19 mouse cellular contexts compared by ENCODE assay signal in the genomic region with DNA sequence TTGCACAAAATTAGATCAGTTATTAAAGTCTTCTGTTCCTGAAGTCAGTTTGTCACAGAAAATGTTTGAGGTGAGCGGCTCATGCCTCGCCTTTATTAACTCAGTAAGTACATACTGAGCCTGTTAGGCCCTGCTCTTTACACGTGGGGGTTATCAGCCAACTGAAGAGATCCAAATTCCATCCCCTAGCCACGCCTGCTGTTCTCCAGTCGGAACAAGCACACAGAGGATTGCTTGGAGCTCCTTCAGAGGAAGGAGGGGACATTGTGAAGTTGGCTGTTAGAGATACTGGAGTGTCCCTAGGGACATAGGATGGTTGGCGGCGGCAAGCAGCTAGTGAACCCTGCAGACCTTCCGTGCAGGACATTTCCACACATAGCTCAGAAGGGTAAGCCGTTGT. TPM values are rescaled to one million over a fixed set of nuclear protein-coding genes. Genes with fewer than 3 reads are reported as not detected.
DNase-seq lines count a peak whose midpoint lies in the region; ATAC-seq and TF ChIP-seq lines count a peak whose summit lies in the region.
"Had no signal": no experiment of that assay in that cellular context is flagged by ENCODE, and none has a peak within 500 bp of the region (broad histone marks: within the 10 kb centered on the region; RNA-seq: fewer than 3 reads in every experiment).

No protein-coding gene starts in this region.

- H3K4me2 ChIP-seq in embryonic facial prominence, embryonic 13.5 days: no peak overlapping the region
- no peak overlapping the region for H3K4me2 ChIP-seq in forebrain, embryonic 11.5 days (ENCODE audit: low read depth, low read length, severe bottlenecking)

- no peaks in the 10 kb centered on the region for H3K27me3 ChIP-seq in embryonic facial prominence, embryonic 13.5 days
- no peaks in the 10 kb centered on the region for H3K27me3 ChIP-seq in embryonic facial prominence, embryonic 10.5 days (replicated peaks; ENCODE audit: low read depth, poor library complexity, severe bottlenecking)
- H3K27me3 ChIP-seq in forebrain, embryonic 11.5 days (ENCODE audit: control insufficient read depth, insufficient read depth, low read length): no peaks in the 10 kb centered on the region
- H3K27me3 ChIP-seq in kidney, adult 2 months (replicated peaks; ENCODE audit: control insufficient read depth, insufficient read depth, low read length): no peaks in the 10 kb centered on the region
- H3K27me3 ChIP-seq: megakaryocyte, embryonic 14.5 days had no signal

- H3K4me1 ChIP-seq in embryonic facial prominence, embryonic 13.5 days: peaks cover 14% of the 10 kb centered on the region
- peaks cover 15% of the 10 kb centered on the region for H3K4me1 ChIP-seq in embryonic facial prominence, embryonic 10.5 days
- H3K4me1 ChIP-seq in forebrain, embryonic 11.5 days (replicated peaks; ENCODE audit: control insufficient read depth, insufficient read depth, low read length): no peaks in the 10 kb centered on the region; the same call in 1 of the 2 replicates
- H3K4me1 ChIP-seq in kidney, adult 2 months (ENCODE audit: control insufficient read depth, insufficient read depth, low read length): no peaks in the 10 kb centered on the region; the same call in 1 of the 2 replicates

- intact Hi-C loops in heart, postnatal 14 days (cut with DNase I): no loop called here

- no peak for TF ChIP-seq POLR2A in kidney, adult 2 months (IDR thresholded peaks at IDR 0.05; ENCODE audit: low read depth, low read length)

- no peak for ATAC-seq in embryonic facial prominence, embryonic 13.5 days (ENCODE audit: insufficient number of reproducible peaks, insufficient read depth, low FRiP score, low TSS enrichment, low read depth)
- no peak for ATAC-seq in forebrain, embryonic 11.5 days (replicated peaks; ENCODE audit: low FRiP score)
- ATAC-seq: activated CD4-positive, CD25-positive, alpha-beta regulatory T cell, adult 4 months had no signal

- WGBS in embryonic facial prominence, embryonic 13.5 days: 73% methylated on average over 9 of the region's 9 CpGs
- WGBS in embryonic facial prominence, embryonic 10.5 days: 85% methylated on average over 9 of the region's 9 CpGs
- 83% methylated on average over 9 of the region's 9 CpGs for WGBS in forebrain, embryonic 11.5 days
- WGBS in kidney, adult 2 months: 79% methylated on average over 9 of the region's 9 CpGs

- peaks cover 30% of the 10 kb centered on the region for H3K36me3 ChIP-seq in embryonic facial prominence, embryonic 13.5 days
- peaks cover 44% of the 10 kb centered on the region for H3K36me3 ChIP-seq in embryonic facial prominence, embryonic 10.5 days (replicated peaks)
- no peaks in the 10 kb centered on the region; the same call in 1 of the 2 replicates for H3K36me3 ChIP-seq in forebrain, embryonic 11.5 days (ENCODE audit: control insufficient read depth, insufficient read depth, low read length)
- no peaks in the 10 kb centered on the region for H3K36me3 ChIP-seq in kidney, adult 2 months (ENCODE audit: control insufficient read depth, insufficient read depth, low read length)
- H3K36me3 ChIP-seq: G1E had no signal

- no peak for DNase-seq in embryonic facial prominence, embryonic 10.5 days (ENCODE audit: low spot score)
- peak; percentile 64 for DNase-seq in R1 (ENCODE audit: low read depth, low spot score)
- DNase-seq in heart, postnatal 14 days: peak; percentile 11 to 16
- peak; percentile 63 for DNase-seq in lung, postnatal 25 days (ENCODE audit: low spot score)
- no peak for DNase-seq in forebrain, embryonic 11.5 days (ENCODE audit: low spot score)
- no peak for DNase-seq in kidney, postnatal 25 days
- no peak for DNase-seq in kidney, adult 2 months
- DNase-seq: cerebellum, postnatal 14 days; kidney, adult 9 months; layer of hippocampus, postnatal 36 days; liver; spleen, adult 18-20 months; thymus, postnatal 36 days had no signal

- H3K9ac ChIP-seq in embryonic facial prominence, embryonic 13.5 days: no peak overlapping the region
- H3K9ac ChIP-seq in forebrain, embryonic 11.5 days (ENCODE audit: low read length): no peak overlapping the region

- H3K27ac ChIP-seq in embryonic facial prominence, embryonic 13.5 days: peak overlapping the region; percentile 29; the same call in 1 of the 2 replicates
- no peak overlapping the region for H3K27ac ChIP-seq in embryonic facial prominence, embryonic 10.5 days (replicated peaks)
- H3K27ac ChIP-seq in forebrain, embryonic 11.5 days (ENCODE audit: low read depth, low read length): no peak overlapping the region
- H3K27ac ChIP-seq in kidney, adult 2 months (ENCODE audit: insufficient read depth, low read depth, low read length): no peak overlapping the region

- H3K4me3 ChIP-seq in embryonic facial prominence, embryonic 13.5 days: no peak overlapping the region
- H3K4me3 ChIP-seq in embryonic facial prominence, embryonic 10.5 days: no peak overlapping the region
- no peak overlapping the region for H3K4me3 ChIP-seq in forebrain, embryonic 11.5 days (ENCODE audit: low read depth, low read length)
- no peak overlapping the region for H3K4me3 ChIP-seq in kidney, adult 2 months (ENCODE audit: insufficient read depth, low read depth, low read length)
- H3K4me3 ChIP-seq: megakaryocyte, embryonic 14.5 days; myocyte had no signal

- no peaks in the 10 kb centered on the region for H3K9me3 ChIP-seq in embryonic facial prominence, embryonic 13.5 days
- H3K9me3 ChIP-seq in embryonic facial prominence, embryonic 10.5 days: no peaks in the 10 kb centered on the region
- no peaks in the 10 kb centered on the region for H3K9me3 ChIP-seq in forebrain, embryonic 11.5 days (ENCODE audit: control insufficient read depth, low read length)
- H3K9me3 ChIP-seq: G1E; megakaryocyte, embryonic 14.5 days had no signal

- no peak for TF ChIP-seq CTCF in kidney, adult 2 months (conservative IDR thresholded peaks at IDR 0.05; ENCODE audit: insufficient read depth, insufficient read length, low read depth, low read length)

RNA-seq across cellular contexts. Expression of gene Amn, which starts 36.5 kb away (rescaled TPM):
- polyA plus RNA-seq in embryonic facial prominence, embryonic 13.5 days (2015; fragmentation: Nextera tagmentation; extraction: Ambion mirVana): 1.5 and 1.8 TPM in 2 replicates
- polyA plus RNA-seq in embryonic facial prominence, embryonic 10.5 days (2016; fragmentation: Nextera tagmentation; extraction: Ambion mirVana): 0.16 and 0.25 TPM in 2 replicates
- not detected for total RNA-seq in heart, postnatal 14 days (2021)
- polyA plus RNA-seq in forebrain, embryonic 11.5 days (2014; fragmentation: Nextera tagmentation; extraction: Ambion mirVana): 0.45 TPM in 1 of 2 replicates, not detected in the other
- 194 and 273 TPM in 2 replicates for polyA plus RNA-seq in kidney, adult 2 months (2012; rRNA removed)
- total RNA-seq: G1E; heart, postnatal 36 days had no signal
- polyA plus RNA-seq: activated CD4-positive, CD25-positive, alpha-beta regulatory T cell, adult 4 months had no signal

RNA-seq across cellular contexts. Expression of gene 4930595D18Rik, which starts 50.1 kb away (rescaled TPM):
- not detected in 2 replicates for polyA plus RNA-seq in embryonic facial prominence, embryonic 13.5 days (2015; fragmentation: Nextera tagmentation; extraction: Ambion mirVana)
- not detected in 2 replicates for polyA plus RNA-seq in embryonic facial prominence, embryonic 10.5 days (2016; fragmentation: Nextera tagmentation; extraction: Ambion mirVana)
- not detected for total RNA-seq in heart, postnatal 14 days (2021)
- not detected in 2 replicates for polyA plus RNA-seq in forebrain, embryonic 11.5 days (2014; fragmentation: Nextera tagmentation; extraction: Ambion mirVana)
- not detected in 2 replicates for polyA plus RNA-seq in kidney, adult 2 months (2012; rRNA removed)
- total RNA-seq: heart, postnatal 36 days; layer of hippocampus, postnatal 36 days had no signal
- polyA plus RNA-seq: G1E, myocyte had no signal

Comparison
In these comparisons a context has a peak if more than half of its experiments do, and no peak if none do; other contexts are left out.
1. DNase-seq: peak in R1 (single experiment), heart, postnatal 14 days (2 of 2) and lung, postnatal 25 days (single experiment); none in embryonic facial prominence, embryonic 10.5 days (single experiment), forebrain, embryonic 11.5 days (single experiment), kidney, postnatal 25 days (0 of 2) and kidney, adult 2 months (single experiment).
2. RNA of gene Amn, which starts 36.5 kb away (polyA plus RNA-seq): 194 to 273 TPM in kidney, adult 2 months; 1.5 to 1.8 TPM in embryonic facial prominence, embryonic 13.5 days, 0.16 to 0.25 TPM in embryonic facial prominence, embryonic 10.5 days and 0.45 TPM in forebrain, embryonic 11.5 days; every median in the first group is over 10 times any median in the second.